ENCODE assay signal across 13 mouse cellular contexts in genomic region chr10:117662316-117663055, GRCm38 (mm10). TPM values are rescaled to one million over a fixed set of nuclear protein-coding genes. Genes with fewer than 3 reads are reported as not detected.
DNase-seq lines count a peak whose midpoint lies in the region; ATAC-seq lines count a peak whose summit lies in the region.
"Had no signal": no experiment of that assay in that cellular context is flagged by ENCODE, and none has a peak within 500 bp of the region (broad histone marks: within the 10 kb centered on the region; RNA-seq: fewer than 3 reads in every experiment).

No protein-coding gene starts in this region.

- peaks cover 21% of the 10 kb centered on the region; the same call in 1 of the 2 replicates for H3K4me1 ChIP-seq in kidney, embryonic 16.5 days (ENCODE audit: insufficient read depth, low read length)
- H3K4me1 ChIP-seq in liver, embryonic 13.5 days (replicated peaks), result peaks cover 3% of the 10 kb centered on the region; the same call in 1 of the 2 replicates
- peaks cover 11% of the 10 kb centered on the region; the same call in 1 of the 2 replicates for H3K4me1 ChIP-seq in stomach, embryonic 16.5 days (ENCODE audit: control insufficient read depth, insufficient read depth, low read length)
- H3K4me1 ChIP-seq in midbrain, embryonic 16.5 days (ENCODE audit: control insufficient read depth, insufficient read depth, low read length), result no peaks in the 10 kb centered on the region
- H3K4me1 ChIP-seq in hindbrain, embryonic 16.5 days (ENCODE audit: control insufficient read depth, insufficient read depth, low read depth, low read length), result no peaks in the 10 kb centered on the region; the same call in 1 of the 2 replicates
- H3K4me1 ChIP-seq: megakaryocyte, embryonic 14.5 days had no signal

- H3K9ac ChIP-seq in kidney, embryonic 16.5 days (replicated peaks; ENCODE audit: low read length), result no peak overlapping the region
- H3K9ac ChIP-seq in liver, embryonic 13.5 days, result no peak overlapping the region
- H3K9ac ChIP-seq in stomach, embryonic 16.5 days (ENCODE audit: low read length), result no peak overlapping the region
- no peak overlapping the region for H3K9ac ChIP-seq in midbrain, embryonic 16.5 days (ENCODE audit: low read depth, low read length)
- H3K9ac ChIP-seq in hindbrain, embryonic 16.5 days (ENCODE audit: low read depth, low read length), result no peak overlapping the region

- no peak overlapping the region for H3K4me3 ChIP-seq in kidney, embryonic 16.5 days (ENCODE audit: low read length)
- H3K4me3 ChIP-seq in liver, embryonic 13.5 days (replicated peaks), result no peak overlapping the region
- H3K4me3 ChIP-seq in stomach, embryonic 16.5 days (replicated peaks; ENCODE audit: low read length), result no peak overlapping the region
- no peak overlapping the region for H3K4me3 ChIP-seq in midbrain, embryonic 16.5 days (ENCODE audit: low read depth, low read length)
- H3K4me3 ChIP-seq in hindbrain, embryonic 16.5 days (ENCODE audit: low read length), result no peak overlapping the region
- H3K4me3 ChIP-seq: megakaryocyte, embryonic 14.5 days had no signal

- no peaks in the 10 kb centered on the region for H3K36me3 ChIP-seq in kidney, embryonic 16.5 days (ENCODE audit: insufficient read depth, low read length)
- no peaks in the 10 kb centered on the region for H3K36me3 ChIP-seq in liver, embryonic 13.5 days
- H3K36me3 ChIP-seq in stomach, embryonic 16.5 days (ENCODE audit: control insufficient read depth, insufficient read depth, low read length), result no peaks in the 10 kb centered on the region
- no peaks in the 10 kb centered on the region for H3K36me3 ChIP-seq in midbrain, embryonic 16.5 days (ENCODE audit: control insufficient read depth, insufficient read depth, low read length)
- H3K36me3 ChIP-seq in hindbrain, embryonic 16.5 days (ENCODE audit: control insufficient read depth, insufficient read depth, low read length), result no peaks in the 10 kb centered on the region

- H3K27ac ChIP-seq in kidney, embryonic 16.5 days (ENCODE audit: low read length), result peak overlapping the region; percentile 65
- H3K27ac ChIP-seq in liver, embryonic 13.5 days, result peak overlapping the region; percentile 39; the same call in 1 of the 2 replicates
- H3K27ac ChIP-seq in stomach, embryonic 16.5 days (ENCODE audit: low read length), result peak overlapping the region; percentile 92
- no peak overlapping the region for H3K27ac ChIP-seq in midbrain, embryonic 16.5 days (ENCODE audit: low read length)
- H3K27ac ChIP-seq in hindbrain, embryonic 16.5 days (ENCODE audit: low read depth, low read length), result no peak overlapping the region

- DNase-seq in adrenal gland, postnatal 10 days, result peak; percentile 29
- no peak for DNase-seq in adrenal gland, adult 8-10 months
- DNase-seq in liver, embryonic 13.5 days, result no peak
- DNase-seq: cerebellum, postnatal 10 days; gastrocnemius, postnatal 14 days; heart, postnatal 36 days; thymus, adult 18-20 months had no signal

- 78% methylated on average over 15 of the region's 15 CpGs for WGBS in kidney, embryonic 16.5 days
- WGBS in liver, embryonic 13.5 days (ENCODE audit: insufficient replicate concordance), result 61% methylated on average over 15 of the region's 15 CpGs
- WGBS in stomach, embryonic 16.5 days, result 69% methylated on average over 15 of the region's 15 CpGs
- WGBS in midbrain, embryonic 16.5 days, result 82% methylated on average over 15 of the region's 15 CpGs
- WGBS in hindbrain, embryonic 16.5 days, result 84% methylated on average over 15 of the region's 15 CpGs

- ATAC-seq in kidney, embryonic 16.5 days (ENCODE audit: low FRiP score, low TSS enrichment), result peak; percentile 60; the same call in 1 of the 2 replicates
- peak; percentile 61 for ATAC-seq in liver, embryonic 13.5 days (ENCODE audit: low read depth)
- peak; percentile 72; the same call in 1 of the 2 replicates for ATAC-seq in stomach, embryonic 16.5 days (ENCODE audit: insufficient read depth, low FRiP score)
- no peak for ATAC-seq in midbrain, embryonic 16.5 days
- ATAC-seq in megakaryocyte, adult 5-6 weeks (ENCODE audit: poor library complexity, severe bottlenecking), result no peak
- no peak for ATAC-seq in hindbrain, embryonic 16.5 days

- no peaks in the 10 kb centered on the region for H3K27me3 ChIP-seq in kidney, embryonic 16.5 days (ENCODE audit: insufficient read depth, low read length)
- H3K27me3 ChIP-seq in liver, embryonic 13.5 days, result no peaks in the 10 kb centered on the region
- H3K27me3 ChIP-seq in stomach, embryonic 16.5 days (ENCODE audit: control insufficient read depth, insufficient read depth, low read length), result no peaks in the 10 kb centered on the region
- H3K27me3 ChIP-seq in midbrain, embryonic 16.5 days (ENCODE audit: control insufficient read depth, insufficient read depth, low read depth, low read length), result no peaks in the 10 kb centered on the region
- no peaks in the 10 kb centered on the region for H3K27me3 ChIP-seq in hindbrain, embryonic 16.5 days (replicated peaks; ENCODE audit: control insufficient read depth, insufficient read depth, low read length)
- H3K27me3 ChIP-seq: megakaryocyte, embryonic 14.5 days had no signal

- H3K4me2 ChIP-seq in kidney, embryonic 16.5 days (replicated peaks; ENCODE audit: low read depth, low read length), result no peak overlapping the region
- H3K4me2 ChIP-seq in liver, embryonic 13.5 days, result no peak overlapping the region
- H3K4me2 ChIP-seq in stomach, embryonic 16.5 days (ENCODE audit: low read depth, low read length), result peak overlapping the region; percentile 38
- H3K4me2 ChIP-seq in midbrain, embryonic 16.5 days (ENCODE audit: low read length), result no peak overlapping the region
- no peak overlapping the region for H3K4me2 ChIP-seq in hindbrain, embryonic 16.5 days (ENCODE audit: low read length)

- H3K9me3 ChIP-seq in kidney, embryonic 16.5 days (ENCODE audit: low read length), result no peaks in the 10 kb centered on the region
- no peaks in the 10 kb centered on the region for H3K9me3 ChIP-seq in liver, embryonic 13.5 days (replicated peaks)
- no peaks in the 10 kb centered on the region for H3K9me3 ChIP-seq in stomach, embryonic 16.5 days (replicated peaks; ENCODE audit: control insufficient read depth, low read length)
- no peaks in the 10 kb centered on the region for H3K9me3 ChIP-seq in midbrain, embryonic 16.5 days (replicated peaks; ENCODE audit: control insufficient read depth, low read length, poor library complexity, severe bottlenecking)
- H3K9me3 ChIP-seq in hindbrain, embryonic 16.5 days (ENCODE audit: control insufficient read depth, low read length), result no peaks in the 10 kb centered on the region
- H3K9me3 ChIP-seq: megakaryocyte, embryonic 14.5 days had no signal

RNA-seq across cellular contexts. Expression of gene Cpm, which starts 33.2 kb away (rescaled TPM):
- 10 to 100 TPM; 18.5 to 19.1 TPM for total RNA-seq in adrenal gland, postnatal 10 days (2021)
- 10 to 100 TPM; 19.9 to 44.3 (median 31.5) TPM for total RNA-seq in adrenal gland, adult 8-10 months (2022)
- polyA plus RNA-seq in kidney, embryonic 16.5 days (2015; fragmentation: Nextera tagmentation; extraction: Ambion mirVana), result 31.2 and 33.6 TPM in 2 replicates
- polyA plus RNA-seq in liver, embryonic 13.5 days (2015; fragmentation: Nextera tagmentation; extraction: Ambion mirVana), result 19.3 and 27.8 TPM in 2 replicates
- 74.0 and 88.1 TPM in 2 replicates for polyA plus RNA-seq in stomach, embryonic 16.5 days (2015; fragmentation: Nextera tagmentation; extraction: Ambion mirVana)
- 13.5 and 14.3 TPM in 2 replicates for polyA plus RNA-seq in midbrain, embryonic 16.5 days (2015; fragmentation: Nextera tagmentation; extraction: Ambion mirVana)
- 0.38 TPM in 1 of 2 replicates, not detected in the other for total RNA-seq in megakaryocyte, adult 5-6 weeks (2015)
- total RNA-seq in megakaryocyte, adult 5-6 weeks (2017), result not detected in 2 replicates
- 2.7 and 3.9 TPM in 2 replicates for polyA plus RNA-seq in hindbrain, embryonic 16.5 days (2015; fragmentation: Nextera tagmentation; extraction: Ambion mirVana)

RNA-seq across cellular contexts. Expression of gene Mdm2, which starts 48.1 kb away (rescaled TPM):
- total RNA-seq in adrenal gland, postnatal 10 days (2021), result 10 to 100 TPM; 41.1 to 46.2 TPM
- total RNA-seq in adrenal gland, adult 8-10 months (2022), result 10 to 100 TPM; 51.0 to 82.1 (median 68.5) TPM
- polyA plus RNA-seq in kidney, embryonic 16.5 days (2015; fragmentation: Nextera tagmentation; extraction: Ambion mirVana), result 46.0 and 50.1 TPM in 2 replicates
- 16.3 and 25.9 TPM in 2 replicates for polyA plus RNA-seq in liver, embryonic 13.5 days (2015; fragmentation: Nextera tagmentation; extraction: Ambion mirVana)
- polyA plus RNA-seq in stomach, embryonic 16.5 days (2015; fragmentation: Nextera tagmentation; extraction: Ambion mirVana), result 39.5 and 39.9 TPM in 2 replicates
- 53.1 and 55.7 TPM in 2 replicates for polyA plus RNA-seq in midbrain, embryonic 16.5 days (2015; fragmentation: Nextera tagmentation; extraction: Ambion mirVana)
- total RNA-seq in megakaryocyte, adult 5-6 weeks (2015), result 86.3 and 89.1 TPM in 2 replicates
- 80.3 and 117 TPM in 2 replicates for total RNA-seq in megakaryocyte, adult 5-6 weeks (2017)
- polyA plus RNA-seq in hindbrain, embryonic 16.5 days (2015; fragmentation: Nextera tagmentation; extraction: Ambion mirVana), result 40.0 and 50.1 TPM in 2 replicates

Comparison
In these comparisons a context has a peak if more than half of its experiments do, and no peak if none do; other contexts are left out.
1. ATAC-seq: peak in kidney, embryonic 16.5 days (single experiment), liver, embryonic 13.5 days (single experiment) and stomach, embryonic 16.5 days (single experiment); none in midbrain, embryonic 16.5 days (single experiment), megakaryocyte, adult 5-6 weeks (single experiment) and hindbrain, embryonic 16.5 days (single experiment).
2. H3K27ac ChIP-seq: peak in kidney, embryonic 16.5 days (single experiment), liver, embryonic 13.5 days (single experiment) and stomach, embryonic 16.5 days (single experiment); none in midbrain, embryonic 16.5 days (single experiment) and hindbrain, embryonic 16.5 days (single experiment).